Mouse (Mus musculus) myocyte (in vitro differentiated cells): ENCODE results near the gene Alkal2. TPM values are rescaled to one million over a fixed set of nuclear protein-coding genes. Genes with fewer than 3 reads are reported as not detected.

Source experiments
- H3K27me3 ChIP-seq: one replicate; pipeline ENCODE4 v1.6.1; 2011; ENCODE audit not compliant: control insufficient read depth, insufficient read depth, insufficient read length
- H3K36me3 ChIP-seq: one replicate; pipeline ENCODE4 v1.6.1; 2011; ENCODE audit not compliant: control insufficient read depth, insufficient read depth
- H3K4me2 ChIP-seq: one replicate; pipeline ENCODE4 v1.6.1; 2011; ENCODE audit warnings: low read depth, control low read depth
- H3K4me3 ChIP-seq: one replicate; pipeline ENCODE4 v1.5.1; 2011; ENCODE audit warnings: mild to moderate bottlenecking, control low read depth, moderate library complexity
- H3K79me2 ChIP-seq: one replicate; pipeline ENCODE4 v1.6.1; 2011; ENCODE audit not compliant: control insufficient read depth, insufficient read depth
- H3ac ChIP-seq: one replicate; pipeline ENCODE4 v1.6.1; 2011; ENCODE audit not compliant: control insufficient read depth, insufficient read length
- CEBPB ChIP-seq: IDR thresholded peaks from 2 replicates; pipeline ENCODE4 v1.6.1; 2011; ENCODE audit warnings: mild to moderate bottlenecking, moderate library complexity; ENCODE audit not compliant: poor library complexity, insufficient read depth, severe bottlenecking
- E2F4 ChIP-seq: IDR thresholded peaks from one replicate; pipeline ENCODE4 v1.6.1; 2011; ENCODE audit warnings: mild to moderate bottlenecking, control low read depth, moderate library complexity; ENCODE audit not compliant: insufficient read depth
- MAX ChIP-seq: IDR thresholded peaks from one replicate; pipeline ENCODE4 v1.6.1; 2011; ENCODE audit warnings: low read depth, mild to moderate bottlenecking, control low read depth
- MYOD1 ChIP-seq, 3 experiments: IDR thresholded peaks; one replicate each; pipeline ENCODE4 v1.6.1; 2011; ENCODE audit warnings: control low read depth in 2 of 3, low read depth in 2 of 3, mild to moderate bottlenecking in 2 of 3, moderate library complexity in 1 of 3; ENCODE audit not compliant: insufficient read length in 2 of 3, control insufficient read depth in 1 of 3
- MYOG ChIP-seq, 3 experiments: IDR thresholded peaks; one replicate each; pipeline ENCODE4 v1.6.1; 2011; ENCODE audit warnings: control low read depth in 2 of 3, low read depth in 2 of 3, mild to moderate bottlenecking in 2 of 3; ENCODE audit not compliant: insufficient read length in 2 of 3, control insufficient read depth in 1 of 3, insufficient read depth in 1 of 3
- POLR2A ChIP-seq: IDR thresholded peaks from one replicate; pipeline ENCODE4 v1.6.1; 2011; ENCODE audit warnings: low read depth, mild to moderate bottlenecking, control low read depth, moderate library complexity; ENCODE audit not compliant: insufficient read length
- POLR2AphosphoS2 ChIP-seq: IDR thresholded peaks from one replicate; pipeline ENCODE4 v1.6.1; 2011; ENCODE audit warnings: low read depth, control low read depth; ENCODE audit not compliant: insufficient read length
- REST ChIP-seq: IDR thresholded peaks from one replicate; pipeline ENCODE4 v1.6.1; 2011; ENCODE audit warnings: mild to moderate bottlenecking, control low read depth, moderate library complexity; ENCODE audit not compliant: insufficient read depth, insufficient read length
- SRF ChIP-seq: IDR thresholded peaks from one replicate; pipeline ENCODE4 v1.6.1; 2011; ENCODE audit warnings: low read depth; ENCODE audit not compliant: control insufficient read depth, insufficient read length
- TCF12 ChIP-seq: IDR thresholded peaks from one replicate; pipeline ENCODE4 v1.6.1; 2011; ENCODE audit warnings: mild to moderate bottlenecking, control low read depth; ENCODE audit not compliant: poor library complexity, insufficient read depth, severe bottlenecking
- TCF3 ChIP-seq: IDR thresholded peaks from one replicate; pipeline ENCODE4 v1.6.1; 2011; ENCODE audit warnings: low read depth, control low read depth; ENCODE audit not compliant: insufficient read length
- USF1 ChIP-seq: IDR thresholded peaks from one replicate; pipeline ENCODE4 v1.6.1; 2011; ENCODE audit warnings: low read depth, mild to moderate bottlenecking, control low read depth, moderate library complexity
- polyA plus RNA-seq: library from polyadenylated mRNA; unstranded; fragments of >200 nt; fragmentation: generic; extraction: Trizol; gene quantifications from one replicate; pipeline ENCODE4 v1.2.1, GENCODE M21; 2012; ENCODE audit warnings: missing spikeins

The Alkal2 gene
- polyA plus RNA-seq, 1 experiment: not detected

GRCm38 (mm10) chr12:30855442-30856159, 28.5 kb upstream of the Alkal2 start:
- Histone ChIP-seq H3K4me3 (no peak overlapping the region), H3ac (no peak overlapping the region)
- TF ChIP-seq POLR2AphosphoS2 (no peak), MYOG (IDR thresholded peaks at IDR 0.05; ENCODE audit: control insufficient read depth in 1 of 3, insufficient read depth in 1 of 3, insufficient read length in 2 of 3, low read depth in 2 of 3) (no peak), USF1 (no peak), E2F4 (no peak), REST (no peak), MYOD1 (IDR thresholded peaks at IDR 0.05; ENCODE audit: control insufficient read depth in 1 of 3, insufficient read length in 2 of 3, low read depth in 2 of 3) (no peak), CEBPB (no peak), TCF3 (no peak), MAX (no peak), TCF12 (no peak), POLR2A (no peak), SRF (no peak)

GRCm38 (mm10) chr12:30856172-30856571, 27.9 kb upstream of the Alkal2 start:
- TF ChIP-seq SRF (no peak), TCF3 (no peak), MAX (no peak), POLR2A (no peak), TCF12 (no peak), USF1 (no peak), POLR2AphosphoS2 (no peak), MYOG (IDR thresholded peaks at IDR 0.05; ENCODE audit: control insufficient read depth in 1 of 3, insufficient read depth in 1 of 3, insufficient read length in 2 of 3, low read depth in 2 of 3) (no peak), MYOD1 (IDR thresholded peaks at IDR 0.05; ENCODE audit: control insufficient read depth in 1 of 3, insufficient read length in 2 of 3, low read depth in 2 of 3) (no peak), E2F4 (no peak), REST (no peak), CEBPB (no peak)
- no peaks in the 10 kb centered on the region for H3K79me2 ChIP-seq
- H3K4me3 ChIP-seq: no peak overlapping the region
- no peak overlapping the region for H3K4me2 ChIP-seq
- no peaks in the 10 kb centered on the region for H3K36me3 ChIP-seq
- peaks cover 6% of the 10 kb centered on the region for H3K27me3 ChIP-seq
- no peak overlapping the region for H3ac ChIP-seq

More at GRCm38 (mm10) chr12:30855442-30856159, 28.5 kb upstream of the Alkal2 start:
- peaks cover 6% of the 10 kb centered on the region for H3K27me3 ChIP-seq
- no peaks in the 10 kb centered on the region for H3K79me2 ChIP-seq
- H3K36me3 ChIP-seq: no peaks in the 10 kb centered on the region
- no peak overlapping the region for H3K4me2 ChIP-seq

- Histone ChIP-seq H3K36me3 (no peaks in the 10 kb centered on the region), H3K4me2 (no peak overlapping the region), H3K4me3 (no peak overlapping the region), H3K27me3 (no peaks in the 10 kb centered on the region), H3ac (no peak overlapping the region), H3K79me2 (no peaks in the 10 kb centered on the region)
- TF ChIP-seq MYOD1 (IDR thresholded peaks at IDR 0.05; ENCODE audit: control insufficient read depth in 1 of 3, insufficient read length in 2 of 3, low read depth in 2 of 3) (no peak), MYOG (IDR thresholded peaks at IDR 0.05; ENCODE audit: control insufficient read depth in 1 of 3, insufficient read depth in 1 of 3, insufficient read length in 2 of 3, low read depth in 2 of 3) (no peak), TCF12 (no peak), TCF3 (no peak), USF1 (no peak), POLR2A (no peak), REST (no peak)
Observed at GRCm38 (mm10) chr12:30864347-30864746, 19.8 kb upstream of the Alkal2 start.

GRCm38 (mm10) chr12:30865781-30866180, 18.3 kb upstream of the Alkal2 start:
- TF ChIP-seq TCF12 (no peak), MYOG (IDR thresholded peaks at IDR 0.05; ENCODE audit: control insufficient read depth in 1 of 3, insufficient read depth in 1 of 3, insufficient read length in 2 of 3, low read depth in 2 of 3) (no peak)
- no peaks in the 10 kb centered on the region for H3K79me2 ChIP-seq

GRCm38 (mm10) chr12:30879447-30879846, 4.7 kb upstream of the Alkal2 start:
- H3K4me2 ChIP-seq: no peak overlapping the region
- no peaks in the 10 kb centered on the region for H3K36me3 ChIP-seq
- H3ac ChIP-seq: no peak overlapping the region
- TF ChIP-seq CEBPB (no peak), E2F4 (no peak), POLR2A (no peak), TCF3 (no peak), REST (no peak)
- no peak overlapping the region for H3K4me3 ChIP-seq
- no peaks in the 10 kb centered on the region for H3K79me2 ChIP-seq
- peaks cover 24% of the 10 kb centered on the region for H3K27me3 ChIP-seq

More at GRCm38 (mm10) chr12:30865781-30866180, 18.3 kb upstream of the Alkal2 start:
- Histone ChIP-seq H3ac (no peak overlapping the region), H3K4me2 (no peak overlapping the region), H3K27me3 (no peaks in the 10 kb centered on the region), H3K4me3 (no peak overlapping the region), H3K36me3 (no peaks in the 10 kb centered on the region)
